Mouse (Mus musculus): ENCODE results near the gene Atn1. TPM values are rescaled to one million over a fixed set of nuclear protein-coding genes. Genes with fewer than 3 reads are reported as not detected.
"Not testable (repeated sequence)": the region's sequence is repeated elsewhere in the genome, so short reads cannot be mapped to it uniquely, and the experiment has no call there.

Gene Atn1
- 6.2 and 9.3 TPM in 2 replicates for polyA plus RNA-seq (2014; fragmentation: Nextera tagmentation; extraction: Ambion mirVana)

- Histone ChIP-seq H3K9me3 (ENCODE audit: control insufficient read depth, low read length) (no peaks in the 10 kb centered on the region), H3K36me3 (ENCODE audit: control insufficient read depth, insufficient read depth, low read length) (peaks cover 11% of the 10 kb centered on the region; the same call in 1 of the 2 replicates), H3K4me3 (ENCODE audit: control insufficient read depth in 1 of 2, insufficient read depth in 1 of 2, low read depth in 1 of 2, low read length in 2 of 2) (peak within 1 kb of the TSS; percentile 86 to 94), H3K27ac (replicated peaks in 1 of 2; ENCODE audit: control insufficient read depth in 1 of 2, insufficient read depth in 1 of 2, low read depth in 2 of 2, low read length in 2 of 2) (peak within 1 kb of the TSS; percentile 82 to 97), H3K4me1 (ENCODE audit: control insufficient read depth in 2 of 2, insufficient read depth in 2 of 2, low read length in 2 of 2) (peaks cover 25 to 40% of the 10 kb centered on the region in 2 experiments), H3K9ac (ENCODE audit: low read length) (peak within 1 kb of the TSS; percentile 94), H3K4me2 (ENCODE audit: low read length) (peak within 1 kb of the TSS; percentile 68), H3K27me3 (ENCODE audit: control insufficient read depth, insufficient read depth, low read length) (no peaks in the 10 kb centered on the region)
- under 1% methylated on average over 46 of the region's 100 CpGs for WGBS
- peak; percentile 49 for ATAC-seq (ENCODE audit: insufficient number of reproducible peaks, insufficient read depth, low FRiP score, low read depth)
Measured at GRCm38 (mm10) chr6:124755831-124756595, at the start of gene Atn1, which contains the start of gene Gm45234. Gene Atn1 (minus strand): TSS chr6:124756524. Gene Gm45234 (minus strand): TSS chr6:124756021.

- peak overlapping the region; percentile 69 for H3K9ac ChIP-seq (ENCODE audit: low read length)
- H3K27me3 ChIP-seq (ENCODE audit: control insufficient read depth, insufficient read depth, low read length), result no peaks in the 10 kb centered on the region
- H3K4me2 ChIP-seq (ENCODE audit: low read length), result peak overlapping the region; percentile 72
- peaks cover 8% of the 10 kb centered on the region for H3K36me3 ChIP-seq (ENCODE audit: control insufficient read depth, insufficient read depth, low read length)
- no peaks in the 10 kb centered on the region for H3K9me3 ChIP-seq (ENCODE audit: control insufficient read depth, low read length)
- peaks cover 14 to 37% of the 10 kb centered on the region in 2 experiments for H3K4me1 ChIP-seq (ENCODE audit: control insufficient read depth in 2 of 2, insufficient read depth in 2 of 2, low read length in 2 of 2)
- peak overlapping the region; percentile 66 to 90 for H3K27ac ChIP-seq (replicated peaks in 1 of 2; ENCODE audit: control insufficient read depth in 1 of 2, insufficient read depth in 1 of 2, low read depth in 2 of 2, low read length in 2 of 2)
- WGBS, result 1% methylated on average over 34 of the region's 34 CpGs
- H3K4me3 ChIP-seq (ENCODE audit: control insufficient read depth in 1 of 2, insufficient read depth in 1 of 2, low read depth in 1 of 2, low read length in 2 of 2), result peak overlapping the region; percentile 45 to 46
- ATAC-seq (ENCODE audit: insufficient number of reproducible peaks, insufficient read depth, low FRiP score, low read depth), result peak; percentile 70
Measured at GRCm38 (mm10) chr6:124805341-124806321, 49.3 kb upstream of the Atn1 start.

GRCm38 (mm10) chr6:124804341-124804740 lies 48.0 kb upstream of the Atn1 start:
- H3K4me1 ChIP-seq (ENCODE audit: control insufficient read depth in 2 of 2, insufficient read depth in 2 of 2, low read length in 2 of 2), result peaks cover 9 to 27% of the 10 kb centered on the region in 2 experiments
- no peak overlapping the region for H3K4me2 ChIP-seq (ENCODE audit: low read length)
- WGBS, result 85% methylated on average over 3 of the region's 3 CpGs
- H3K36me3 ChIP-seq (ENCODE audit: control insufficient read depth, insufficient read depth, low read length), result no peaks in the 10 kb centered on the region
- H3K9ac ChIP-seq (ENCODE audit: low read length), result no peak overlapping the region
- no peak overlapping the region for H3K27ac ChIP-seq (replicated peaks in 1 of 2; ENCODE audit: control insufficient read depth in 1 of 2, insufficient read depth in 1 of 2, low read depth in 2 of 2, low read length in 2 of 2)
- no peaks in the 10 kb centered on the region for H3K9me3 ChIP-seq (ENCODE audit: control insufficient read depth, low read length)
- no peak for ATAC-seq (ENCODE audit: insufficient number of reproducible peaks, insufficient read depth, low FRiP score, low read depth)
- no peak overlapping the region for H3K4me3 ChIP-seq (ENCODE audit: control insufficient read depth in 1 of 2, insufficient read depth in 1 of 2, low read depth in 1 of 2, low read length in 2 of 2)
- no peaks in the 10 kb centered on the region for H3K27me3 ChIP-seq (ENCODE audit: control insufficient read depth, insufficient read depth, low read length)

GRCm38 (mm10) chr6:124803691-124804090 lies 47.4 kb upstream of the Atn1 start:
- H3K27me3 ChIP-seq (ENCODE audit: control insufficient read depth, insufficient read depth, low read length); ATAC-seq (ENCODE audit: insufficient number of reproducible peaks, insufficient read depth, low FRiP score, low read depth); H3K4me2 ChIP-seq (ENCODE audit: low read length); H3K36me3 ChIP-seq (ENCODE audit: control insufficient read depth, insufficient read depth, low read length); H3K9me3 ChIP-seq (ENCODE audit: control insufficient read depth, low read length); H3K9ac ChIP-seq (ENCODE audit: low read length); H3K27ac ChIP-seq (replicated peaks in 1 of 2; ENCODE audit: control insufficient read depth in 1 of 2, insufficient read depth in 1 of 2, low read depth in 2 of 2, low read length in 2 of 2); H3K4me3 ChIP-seq (ENCODE audit: control insufficient read depth in 1 of 2, insufficient read depth in 1 of 2, low read depth in 1 of 2, low read length in 2 of 2): not testable (repeated sequence)
- H3K4me1 ChIP-seq (ENCODE audit: control insufficient read depth in 2 of 2, insufficient read depth in 2 of 2, low read length in 2 of 2), result peaks cover 9 to 27% of the 10 kb centered on the region in 2 experiments
- WGBS, result 93% methylated on average over 4 of the region's 4 CpGs

- Histone ChIP-seq H3K4me3 (ENCODE audit: control insufficient read depth in 1 of 2, insufficient read depth in 1 of 2, low read depth in 1 of 2, low read length in 2 of 2) (no peak overlapping the region), H3K27ac (replicated peaks in 1 of 2; ENCODE audit: control insufficient read depth in 1 of 2, insufficient read depth in 1 of 2, low read depth in 2 of 2, low read length in 2 of 2) (no peak overlapping the region), H3K9me3 (ENCODE audit: control insufficient read depth, low read length) (no peaks in the 10 kb centered on the region), H3K27me3 (ENCODE audit: control insufficient read depth, insufficient read depth, low read length) (no peaks in the 10 kb centered on the region), H3K9ac (ENCODE audit: low read length) (no peak overlapping the region), H3K4me1 (ENCODE audit: control insufficient read depth in 2 of 2, insufficient read depth in 2 of 2, low read length in 2 of 2) (peaks cover 7 to 23% of the 10 kb centered on the region in 2 experiments), H3K36me3 (ENCODE audit: control insufficient read depth, insufficient read depth, low read length) (no peaks in the 10 kb centered on the region), H3K4me2 (ENCODE audit: low read length) (no peak overlapping the region)
- ATAC-seq (ENCODE audit: insufficient number of reproducible peaks, insufficient read depth, low FRiP score, low read depth), result no peak
- 81% methylated on average over 3 of the region's 3 CpGs for WGBS
Measured at GRCm38 (mm10) chr6:124803061-124803460, 46.7 kb upstream of the Atn1 start.

- H3K27me3 ChIP-seq (ENCODE audit: control insufficient read depth, insufficient read depth, low read length); H3K27ac ChIP-seq (replicated peaks in 1 of 2; ENCODE audit: control insufficient read depth in 1 of 2, insufficient read depth in 1 of 2, low read depth in 2 of 2, low read length in 2 of 2); H3K9me3 ChIP-seq (ENCODE audit: control insufficient read depth, low read length); ATAC-seq (ENCODE audit: insufficient number of reproducible peaks, insufficient read depth, low FRiP score, low read depth); H3K9ac ChIP-seq (ENCODE audit: low read length); H3K36me3 ChIP-seq (ENCODE audit: control insufficient read depth, insufficient read depth, low read length): not testable (repeated sequence)
- Histone ChIP-seq H3K4me2 (ENCODE audit: low read length) (peak overlapping the region; percentile 51), H3K4me3 (ENCODE audit: control insufficient read depth in 1 of 2, insufficient read depth in 1 of 2, low read depth in 1 of 2, low read length in 2 of 2) (peak overlapping the region in 1 of 2 experiments; percentile 16; a peak in 2 of 4 replicates), H3K4me1 (ENCODE audit: control insufficient read depth in 2 of 2, insufficient read depth in 2 of 2, low read length in 2 of 2) (peaks cover 5 to 16% of the 10 kb centered on the region in 2 experiments)
- 25% methylated on average over 4 of the region's 9 CpGs for WGBS
Measured at GRCm38 (mm10) chr6:124802400-124802799, 46.1 kb upstream of the Atn1 start.

GRCm38 (mm10) chr6:124796200-124796599 lies 39.9 kb upstream of the Atn1 start:
- Histone ChIP-seq H3K9me3 (ENCODE audit: control insufficient read depth, low read length) (no peaks in the 10 kb centered on the region), H3K27ac (replicated peaks in 1 of 2; ENCODE audit: control insufficient read depth in 1 of 2, insufficient read depth in 1 of 2, low read depth in 2 of 2, low read length in 2 of 2) (no peak overlapping the region), H3K4me2 (ENCODE audit: low read length) (no peak overlapping the region), H3K27me3 (ENCODE audit: control insufficient read depth, insufficient read depth, low read length) (no peaks in the 10 kb centered on the region), H3K4me1 (ENCODE audit: control insufficient read depth in 2 of 2, insufficient read depth in 2 of 2, low read length in 2 of 2) (no peaks in the 10 kb centered on the region), H3K9ac (ENCODE audit: low read length) (no peak overlapping the region), H3K36me3 (ENCODE audit: control insufficient read depth, insufficient read depth, low read length) (no peaks in the 10 kb centered on the region), H3K4me3 (ENCODE audit: control insufficient read depth in 1 of 2, insufficient read depth in 1 of 2, low read depth in 1 of 2, low read length in 2 of 2) (no peak overlapping the region)
- 78% methylated on average over 2 of the region's 2 CpGs for WGBS
- ATAC-seq (ENCODE audit: insufficient number of reproducible peaks, insufficient read depth, low FRiP score, low read depth), result no peak
